10 mouse cellular contexts compared by ENCODE assay signal in the genomic region with DNA sequence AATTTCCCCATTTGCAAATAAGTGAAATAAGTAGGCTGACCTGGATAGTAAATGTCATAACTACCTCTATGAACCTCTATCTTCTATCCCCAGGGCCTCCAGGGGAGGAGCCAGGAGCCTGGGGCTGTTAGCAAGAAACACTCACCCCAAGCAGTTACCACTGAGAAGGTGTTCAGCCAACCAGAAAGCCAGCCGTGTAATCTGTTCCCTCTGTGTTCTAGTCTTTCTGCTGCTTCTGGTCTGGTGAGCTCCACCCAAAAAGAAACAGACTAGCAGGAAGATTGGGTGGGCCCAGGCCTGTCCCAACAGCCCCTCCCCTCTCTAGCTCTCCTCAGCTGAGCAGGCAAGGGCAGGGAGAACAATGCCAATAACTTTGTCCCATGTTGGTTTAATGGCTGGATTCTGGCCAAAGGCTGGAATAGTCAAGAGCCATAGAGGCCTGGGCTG. TPM values are rescaled to one million over a fixed set of nuclear protein-coding genes. Genes with fewer than 3 reads are reported as not detected.
DNase-seq lines count a peak whose midpoint lies in the region; ATAC-seq and TF ChIP-seq lines count a peak whose summit lies in the region.
"Had no signal": no experiment of that assay in that cellular context is flagged by ENCODE, and none has a peak within 500 bp of the region (broad histone marks: within the 10 kb centered on the region; RNA-seq: fewer than 3 reads in every experiment).

No protein-coding gene starts in this region.

- no peak overlapping the region for H3K27ac ChIP-seq in ES-E14 (ENCODE audit: insufficient read depth, low read depth, low read length, poor library complexity, severe bottlenecking)
- H3K27ac ChIP-seq in heart, embryonic 14.5 days (replicated peaks in 1 of 2; ENCODE audit: control insufficient read depth in 1 of 2, insufficient read depth in 1 of 2, low read depth in 2 of 2, low read length in 2 of 2): no peak overlapping the region; a peak in 1 of 4 replicates
- H3K27ac ChIP-seq: macrophage had no signal

- H3K4me2 ChIP-seq in heart, embryonic 14.5 days (ENCODE audit: low read length): no peak overlapping the region

- H3K4me1 ChIP-seq in ES-E14 (ENCODE audit: control insufficient read depth in 2 of 2, insufficient read depth in 2 of 2, low read length in 2 of 2, poor library complexity in 1 of 2): peaks cover 2 to 3% of the 10 kb centered on the region in 2 experiments; a peak in 2 of 4 replicates
- peaks cover 4 to 14% of the 10 kb centered on the region in 2 experiments; a peak in 3 of 4 replicates for H3K4me1 ChIP-seq in heart, embryonic 14.5 days (ENCODE audit: control insufficient read depth in 2 of 2, insufficient read depth in 2 of 2, low read length in 2 of 2)

- H3K36me3 ChIP-seq in ES-E14 (ENCODE audit: control insufficient read depth, insufficient read depth, low read length, poor library complexity, severe bottlenecking): no peaks in the 10 kb centered on the region
- no peaks in the 10 kb centered on the region for H3K36me3 ChIP-seq in heart, embryonic 14.5 days (ENCODE audit: control insufficient read depth, insufficient read depth, low read length)

- 42% methylated on average over 1 of the region's 1 CpGs for WGBS in heart, embryonic 14.5 days

- peak; percentile 61 for ATAC-seq in Patski
- peak; percentile 37; the same call in 1 of the 2 replicates for ATAC-seq in heart, embryonic 14.5 days (ENCODE audit: insufficient number of reproducible peaks, insufficient read depth, low FRiP score, low read depth)

- DNase-seq in ES-E14 (ENCODE audit: low read depth, low spot score) (peak; percentile 34), Patski (ENCODE audit: low read depth, low spot score) (no peak)
- peak; percentile 69 for DNase-seq in lung, postnatal 25 days (ENCODE audit: low spot score)
- DNase-seq in ovary, postnatal 36 days (ENCODE audit: low spot score): no peak
- DNase-seq in left cerebral cortex, adult 11 months (ENCODE audit: low spot score): no peak
- no peak for DNase-seq in urinary bladder, postnatal 10 days (ENCODE audit: low spot score)
- DNase-seq: cerebellum, adult 11 months; right cerebral cortex, postnatal 14 days had no signal

- CTCF ChIA-PET in Patski (lab: Charles Lee): no interaction called here

- no peaks in the 10 kb centered on the region for H3K27me3 ChIP-seq in Patski
- H3K27me3 ChIP-seq in heart, embryonic 14.5 days (ENCODE audit: control insufficient read depth, insufficient read depth, low read length): no peaks in the 10 kb centered on the region

- no peaks in the 10 kb centered on the region for H3K9me3 ChIP-seq in ES-E14 (ENCODE audit: control insufficient read depth, insufficient read depth, low read depth, low read length)
- H3K9me3 ChIP-seq in heart, embryonic 14.5 days (ENCODE audit: control insufficient read depth, low read length): no peaks in the 10 kb centered on the region

- TF ChIP-seq CTCF in Patski (IDR thresholded peaks at IDR 0.05): no peak

- no peak overlapping the region for H3K4me3 ChIP-seq in ES-E14 (ENCODE audit: insufficient read depth in 1 of 2, low read depth in 1 of 2, low read length in 2 of 2, poor library complexity in 1 of 2, severe bottlenecking in 1 of 2)
- no peak overlapping the region for H3K4me3 ChIP-seq in heart, embryonic 14.5 days (ENCODE audit: control insufficient read depth in 1 of 2, insufficient read depth in 1 of 2, low read depth in 1 of 2, low read length in 2 of 2)

- no peak overlapping the region for H3K9ac ChIP-seq in ES-E14 (ENCODE audit: insufficient read depth, low read depth, low read length, poor library complexity, severe bottlenecking)
- no peak overlapping the region for H3K9ac ChIP-seq in heart, embryonic 14.5 days (ENCODE audit: low read length)

- in situ Hi-C loops in ES-E14 (cut with MboI; ENCODE audit: low sequenced_read_pairs in 2 of 2, unreplicated experiment in 2 of 2): no loop called here
- in situ Hi-C loops in Patski (cut with MboI; ENCODE audit: low pct_unique_long_range_greater_than_20kb): no loop called here

- POLR2A ChIA-PET in Patski (lab: Charles Lee): no interaction called here

TF ChIP-seq in ES-E14, 5 proteins besides CTCF, POLR2A, EP300 and RAD21:
- TF ChIP-seq ZNF384 (IDR thresholded peaks at IDR 0.05; ENCODE audit: low read depth, low read length) (no peak), ZC3H11A (IDR thresholded peaks at IDR 0.05; ENCODE audit: borderline replicate concordance, low read depth, low read length) (no peak), CHD2 (IDR thresholded peaks at IDR 0.05; ENCODE audit: low read depth, low read length) (no peak), MAFK (IDR thresholded peaks at IDR 0.05; ENCODE audit: insufficient read depth, low read depth, low read length) (no peak), HCFC1 (IDR thresholded peaks at IDR 0.05; ENCODE audit: borderline replicate concordance, insufficient read depth, low read length) (no peak)

RNA-seq across cellular contexts. Expression of gene Klf11, which starts 6.9 kb away (rescaled TPM):
- total RNA-seq in ES-E14 (2012; rRNA removed): 7.3 and 9.7 TPM in 2 replicates
- polyA plus RNA-seq in Patski (2021): 10.1 TPM
- 22.3 and 23.8 TPM in 2 replicates for polyA plus RNA-seq in heart, embryonic 14.5 days (2014; fragmentation: Nextera tagmentation; extraction: Ambion mirVana)

RNA-seq across cellular contexts. Expression of gene Cys1, which starts 37.5 kb away (rescaled TPM):
- not detected in 2 replicates for total RNA-seq in ES-E14 (2012; rRNA removed)
- 116 TPM for polyA plus RNA-seq in Patski (2021)
- polyA plus RNA-seq in heart, embryonic 14.5 days (2014; fragmentation: Nextera tagmentation; extraction: Ambion mirVana): 0.91 and 1.2 TPM in 2 replicates
- polyA plus RNA-seq: macrophage had no signal

Comparison
In these comparisons a context has a peak if more than half of its experiments do, and no peak if none do; other contexts are left out.
1. DNase-seq: peak in ES-E14 (single experiment) and lung, postnatal 25 days (single experiment); none in Patski (single experiment), ovary, postnatal 36 days (single experiment), left cerebral cortex, adult 11 months (single experiment) and urinary bladder, postnatal 10 days (single experiment).
2. RNA of gene Cys1, which starts 37.5 kb away (polyA plus RNA-seq): 116 TPM in Patski (single experiment); 0.91 to 1.2 TPM in heart, embryonic 14.5 days; every median in the first group is over 10 times any median in the second.